Mouse (Mus musculus): ENCODE measurements around the gene Serf2. TPM values are rescaled to one million over a fixed set of nuclear protein-coding genes. Genes with fewer than 3 reads are reported as not detected.
"Not testable (repeated sequence)": the region's sequence is repeated elsewhere in the genome, so short reads cannot be mapped to it uniquely, and the experiment has no call there.

The Serf2 gene
- total RNA-seq, 4 experiments from 2014 or later = 116 to 169 (median 143) TPM

DNA sequence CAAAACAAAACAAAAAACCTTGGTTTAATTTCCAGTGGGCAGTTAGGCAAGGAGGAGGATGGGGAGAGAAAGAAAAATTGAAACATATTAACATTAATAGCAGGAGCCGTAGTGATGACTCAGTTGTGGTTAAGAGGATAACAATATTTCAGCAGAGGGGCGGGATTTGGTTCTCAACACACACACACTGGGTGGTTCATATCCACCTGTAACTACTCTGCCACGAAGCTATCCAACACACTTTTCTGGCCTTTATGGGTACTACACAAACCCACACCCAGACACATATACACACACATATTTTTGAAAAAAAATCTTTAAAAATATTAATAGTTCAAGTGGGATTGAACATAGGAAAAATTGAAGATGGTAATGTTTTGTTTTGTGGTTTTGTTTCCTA lies 2.0 kb upstream of the Serf2 start:
- DNase-seq (ENCODE audit: low spot score in 2 of 2) = no peak

DNA sequence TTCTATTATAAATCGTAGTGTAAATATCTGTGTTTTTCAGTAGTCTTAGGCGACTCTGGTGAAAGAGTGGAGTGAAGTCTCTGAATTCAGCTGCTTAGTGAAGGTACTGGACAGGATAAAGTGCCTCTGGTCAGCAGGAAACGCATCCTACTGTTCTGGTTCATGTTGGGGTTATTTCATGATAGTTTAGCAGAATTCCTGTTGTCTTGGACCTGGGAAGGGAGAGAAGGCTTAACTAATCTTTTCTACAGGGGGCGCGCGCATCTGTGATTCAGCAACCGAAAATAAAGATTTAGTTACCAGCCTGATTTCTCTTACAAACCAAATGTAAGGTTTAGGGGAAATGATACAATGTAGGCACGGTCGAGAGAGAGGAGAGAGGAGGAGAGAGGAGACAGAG lies 859 bp upstream of the Serf2 start:
- no peak for DNase-seq (ENCODE audit: low spot score in 2 of 2)

DNA sequence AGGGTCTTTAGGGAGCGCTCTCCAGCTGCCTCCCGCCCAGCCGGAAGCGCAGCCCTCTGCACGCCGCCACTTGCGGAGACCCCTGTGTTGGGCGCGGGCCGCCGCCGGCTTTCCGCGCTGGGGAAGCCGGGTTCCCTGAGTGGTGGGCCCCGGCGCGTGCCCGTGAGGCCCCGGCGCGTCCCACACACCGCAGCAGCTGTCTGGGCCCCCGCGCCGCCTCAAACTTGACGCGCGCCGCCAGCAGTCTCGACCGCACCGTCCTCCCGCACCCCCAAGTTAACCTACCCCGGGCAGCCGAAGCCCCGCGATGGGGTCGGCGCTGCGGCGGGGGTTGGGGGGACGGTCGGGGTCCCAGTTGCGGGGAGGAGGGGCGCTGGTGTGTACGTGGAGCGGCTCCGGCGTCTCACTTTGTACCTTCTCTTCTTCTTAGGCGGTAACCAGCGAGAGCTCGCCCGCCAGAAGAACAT lies 583 bp downstream of the Serf2 start:
- no peak for DNase-seq (ENCODE audit: low spot score in 2 of 2)

DNA sequence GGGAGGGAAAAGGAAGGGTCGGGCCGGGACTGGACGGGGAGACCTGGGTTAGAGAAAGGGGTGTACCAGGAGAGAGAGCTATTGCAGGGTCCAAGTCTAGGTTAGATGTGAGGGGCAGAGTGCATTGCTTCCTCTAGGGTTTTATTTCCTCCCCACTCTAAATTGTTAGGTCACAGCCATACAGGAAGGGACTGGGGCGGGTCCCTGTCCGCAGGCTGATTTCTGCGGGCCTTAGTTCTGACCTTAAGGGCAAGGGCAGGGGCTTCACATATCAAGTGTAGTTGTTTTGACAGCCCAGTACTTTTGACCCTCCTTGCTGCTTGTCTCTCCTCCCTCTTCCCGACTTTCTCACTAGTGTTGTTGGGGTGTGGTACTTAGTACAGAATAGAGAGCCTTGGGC lies 1.1 kb downstream of the Serf2 start:
- DNase-seq (ENCODE audit: low spot score in 2 of 2) = no peak

DNA sequence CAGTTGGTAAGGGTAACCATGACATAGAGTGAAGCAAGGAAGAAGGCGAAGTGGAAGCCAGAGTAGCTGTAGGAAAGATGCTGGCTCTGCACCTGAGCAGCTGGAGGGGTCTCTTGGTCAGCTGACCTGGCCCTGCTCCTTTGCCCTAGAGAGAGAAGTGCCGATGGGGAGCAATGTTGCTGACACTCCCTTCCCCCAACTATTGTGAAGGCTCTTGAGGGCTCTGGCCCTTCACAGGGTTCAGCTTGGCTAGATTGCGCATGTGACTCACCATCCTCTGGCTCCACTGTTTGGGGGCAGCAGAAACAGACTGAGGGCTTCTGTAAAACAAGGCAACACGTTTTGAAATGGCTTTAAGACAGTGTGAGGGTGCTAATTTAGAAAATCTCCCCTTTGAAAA lies 3.4 kb downstream of the Serf2 start:
- no peak for DNase-seq (ENCODE audit: low spot score in 2 of 2)

DNA sequence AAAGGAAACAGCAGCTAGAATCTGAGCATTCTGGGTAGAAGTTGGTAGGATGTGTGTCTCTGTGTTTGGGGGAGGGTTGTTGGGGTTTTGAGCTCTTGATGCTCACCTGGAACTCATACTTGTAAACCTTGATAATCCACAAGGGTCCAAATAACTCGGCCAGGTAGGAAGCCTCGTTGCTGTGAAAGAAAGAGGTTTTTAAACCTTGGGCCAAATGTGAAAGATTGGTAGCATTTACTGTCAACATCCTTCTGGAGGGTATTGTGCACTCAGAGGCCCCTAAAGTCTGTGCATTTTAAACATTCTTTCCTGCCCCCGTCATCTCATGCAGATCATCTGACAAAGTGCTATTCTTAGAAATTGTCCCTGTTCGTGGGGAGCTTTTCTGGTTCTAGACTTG lies 4.0 kb downstream of the Serf2 start, which contains the start of gene Hypk:
TSS of gene Hypk (plus strand) at position 301 of the 400 bp plus-strand sequence.
- no peak for DNase-seq (ENCODE audit: low spot score in 2 of 2)

DNA sequence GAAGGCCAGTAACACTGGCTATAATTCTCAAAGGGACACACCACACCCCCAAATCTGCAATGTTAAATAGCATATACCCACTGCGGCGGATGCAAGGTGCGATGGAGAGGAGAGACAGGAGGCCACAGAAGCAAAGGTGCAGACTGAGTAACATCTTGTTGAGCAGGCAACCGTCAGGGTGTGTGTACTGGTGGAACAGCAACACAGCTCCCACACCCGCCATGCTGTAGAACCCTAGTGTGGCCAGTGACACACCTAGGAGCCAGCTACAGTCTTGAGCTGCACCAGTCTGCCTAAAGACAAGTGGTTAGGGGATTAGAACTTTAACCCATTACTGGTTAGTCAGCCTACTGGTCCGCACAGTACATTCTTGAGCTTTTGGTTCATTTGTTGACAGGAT lies 4.9 kb downstream of the Serf2 start:
- DNase-seq (ENCODE audit: low spot score in 2 of 2) = no peak

DNA sequence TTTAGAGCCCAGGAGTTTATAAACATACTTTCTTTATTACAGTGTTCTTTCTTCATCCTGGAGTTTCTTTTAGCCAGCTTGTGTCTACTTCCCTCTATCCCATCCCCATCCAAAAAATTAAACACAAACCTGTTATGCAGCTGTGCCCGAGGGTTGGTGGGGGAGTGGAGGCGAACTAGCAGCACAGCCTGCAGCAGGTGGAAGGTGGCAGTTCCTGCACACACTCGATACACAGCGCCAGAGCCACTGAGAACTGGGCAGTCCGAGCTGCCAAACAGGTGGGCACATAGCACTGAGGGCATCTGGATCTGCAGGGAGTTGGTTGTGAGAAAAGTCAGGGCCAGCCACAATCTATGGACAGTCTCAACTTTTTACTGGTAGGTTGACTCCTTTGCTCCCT lies 6.5 kb downstream of the Serf2 start:
- DNase-seq (ENCODE audit: low spot score in 2 of 2) = no peak

DNA sequence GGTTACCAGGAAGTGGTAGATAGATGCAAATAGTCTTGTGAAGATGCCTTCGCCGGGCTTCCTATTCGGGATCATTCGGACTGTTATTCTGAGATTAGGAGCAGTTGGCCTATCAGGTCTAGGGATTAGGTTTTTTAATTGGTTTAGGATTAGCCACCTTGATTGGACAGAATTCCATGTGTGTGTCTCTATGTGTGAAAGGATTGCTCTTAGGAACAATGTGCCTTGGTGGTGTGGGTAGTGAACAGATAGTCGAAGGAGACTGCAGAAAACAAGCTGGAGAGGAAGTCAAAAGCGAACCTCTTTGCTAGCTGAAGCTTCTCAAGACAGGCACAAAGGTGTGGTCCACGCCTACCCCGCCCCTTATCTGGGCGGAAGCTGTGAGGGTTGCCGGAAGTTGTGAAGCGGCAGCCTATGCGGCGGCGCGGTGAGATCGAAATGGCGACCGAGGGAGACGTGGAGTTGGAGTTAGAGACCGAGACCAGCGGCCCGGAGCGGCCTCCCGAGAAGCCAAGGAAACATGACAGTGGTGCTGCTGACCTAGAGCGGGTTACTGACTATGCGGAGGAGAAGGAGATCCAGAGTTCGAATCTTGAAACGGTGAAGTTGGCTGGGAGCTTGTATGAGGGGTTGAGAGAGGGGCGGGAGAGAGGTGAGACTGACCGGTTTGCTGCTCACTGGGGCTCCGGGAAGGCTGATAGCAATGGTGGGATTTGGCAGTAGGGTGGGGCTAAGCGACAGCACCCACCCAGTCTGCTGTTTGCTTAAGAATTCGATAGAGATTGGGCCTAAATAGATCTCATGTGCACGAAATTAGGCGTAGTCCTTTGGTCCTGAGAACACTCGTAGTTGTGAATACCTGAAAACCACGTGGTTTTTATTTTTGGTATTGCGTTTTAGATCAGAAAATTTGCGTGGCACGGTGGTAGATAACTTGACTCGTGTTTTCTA lies 8.0 kb downstream of the Serf2 start, which contains the start of gene Serinc4:
TSS of gene Serinc4 (minus strand) at position 90 of the 951 bp plus-strand sequence.
- DNase-seq (ENCODE audit: low spot score in 2 of 2) = peak; percentile 68 to 73

DNA sequence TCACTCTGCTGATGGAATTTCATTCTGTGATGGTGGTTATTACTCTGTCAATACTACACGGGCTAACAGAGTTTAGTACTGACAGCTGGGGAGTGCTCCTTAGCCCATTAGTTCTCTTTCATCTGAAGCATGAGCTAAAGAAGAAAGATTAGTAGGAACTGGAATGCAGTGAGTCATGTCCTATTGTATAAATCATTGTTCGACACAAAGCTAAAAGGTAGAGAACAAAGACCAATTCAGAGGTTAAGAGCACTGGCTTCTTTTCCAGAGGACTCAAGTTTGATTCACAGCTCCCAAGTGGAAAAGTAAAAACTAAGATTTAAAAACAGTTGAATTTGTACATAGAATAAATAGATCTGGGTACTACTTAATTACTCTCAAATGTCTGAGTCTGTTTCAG lies 11.1 kb downstream of the Serf2 start:
- DNase-seq (ENCODE audit: low spot score in 2 of 2) = no peak

DNA sequence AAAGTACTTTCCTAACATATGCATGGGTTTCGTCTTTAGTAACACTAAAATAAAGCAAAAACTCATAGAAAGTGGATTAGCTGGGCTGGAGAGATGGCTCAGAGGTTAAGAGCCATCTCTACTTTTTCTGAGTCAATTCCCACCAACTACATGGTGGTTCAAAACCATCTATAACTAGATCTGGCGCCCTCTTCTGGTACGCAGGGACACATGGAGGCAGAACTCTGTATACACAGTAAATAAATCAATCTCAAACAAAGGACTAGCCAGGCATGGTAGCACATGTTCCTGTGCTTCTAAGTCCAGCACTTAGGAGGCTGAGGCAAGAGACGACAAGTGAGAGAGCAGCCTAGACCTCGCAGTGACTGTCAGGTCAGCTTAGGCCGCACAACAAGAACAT lies 20.0 kb downstream of the Serf2 start:
- DNase-seq (ENCODE audit: low spot score in 2 of 2) = not testable (repeated sequence)

DNA sequence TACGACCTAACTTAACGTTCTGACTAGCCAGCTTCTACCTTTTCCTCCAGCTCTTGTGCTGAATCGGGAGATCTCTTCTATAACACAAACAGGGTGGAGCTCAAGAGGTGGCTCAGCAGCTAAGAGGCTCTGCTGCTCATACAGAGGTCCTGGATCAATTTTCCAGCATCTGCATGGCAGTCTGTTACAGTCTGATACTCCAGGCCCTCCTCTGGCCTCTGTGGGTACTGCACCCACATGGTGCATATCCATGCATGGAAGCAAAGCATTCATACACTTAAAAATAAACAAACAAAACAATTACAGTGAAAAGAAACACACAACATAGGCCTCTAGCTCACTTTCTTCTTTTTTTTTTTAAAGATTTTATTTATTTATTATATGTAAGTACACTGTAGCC lies 23.8 kb downstream of the Serf2 start:
- not testable (repeated sequence) for DNase-seq (ENCODE audit: low spot score in 2 of 2)

DNA sequence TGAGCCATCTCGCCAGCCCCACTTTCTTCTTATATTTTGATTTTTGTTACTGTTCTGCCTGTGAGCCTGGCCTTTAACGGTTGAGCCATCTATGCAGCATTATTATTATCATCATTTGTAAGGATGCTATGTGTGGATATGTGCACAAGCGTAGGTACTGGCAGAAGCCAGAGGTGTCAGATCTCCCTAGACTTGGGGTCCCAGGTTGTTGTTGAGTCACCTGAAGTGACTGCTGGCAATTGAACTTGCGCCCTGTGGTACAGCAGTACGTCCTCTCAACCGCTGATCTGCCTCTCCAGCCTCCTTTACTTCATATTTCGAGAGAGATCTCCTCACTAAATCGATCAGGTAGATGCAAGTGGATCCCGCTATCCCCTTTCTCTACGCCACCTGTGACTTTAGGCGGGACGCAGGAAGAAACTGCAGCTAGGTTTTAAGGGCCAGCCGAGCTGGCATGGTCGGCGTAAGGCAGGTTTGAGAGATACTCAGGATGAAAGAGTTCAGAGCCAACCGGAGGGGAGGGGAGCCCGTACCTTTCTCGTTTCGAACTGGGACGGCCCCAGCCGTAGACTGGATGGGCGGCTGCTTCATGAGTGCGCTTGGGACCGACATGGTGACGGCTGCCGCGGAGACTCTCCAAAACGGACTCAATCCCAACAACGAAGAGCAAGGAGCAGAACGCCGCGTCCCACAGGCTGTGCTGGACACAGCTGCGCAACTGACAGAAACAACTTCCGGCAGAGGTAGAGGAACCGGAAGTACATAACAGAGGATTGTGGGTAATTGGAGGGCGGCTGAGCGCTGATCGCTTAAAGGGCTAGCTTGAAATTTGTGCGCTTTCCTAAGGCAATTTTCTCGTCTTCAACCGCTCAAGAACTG lies 24.5 kb downstream of the Serf2 start, which contains the start of gene Mfap1b:
TSS of gene Mfap1b (minus strand) at position 767 of the 879 bp plus-strand sequence.
- DNase-seq (ENCODE audit: low spot score in 2 of 2) = peak; percentile 57 to 82

DNA sequence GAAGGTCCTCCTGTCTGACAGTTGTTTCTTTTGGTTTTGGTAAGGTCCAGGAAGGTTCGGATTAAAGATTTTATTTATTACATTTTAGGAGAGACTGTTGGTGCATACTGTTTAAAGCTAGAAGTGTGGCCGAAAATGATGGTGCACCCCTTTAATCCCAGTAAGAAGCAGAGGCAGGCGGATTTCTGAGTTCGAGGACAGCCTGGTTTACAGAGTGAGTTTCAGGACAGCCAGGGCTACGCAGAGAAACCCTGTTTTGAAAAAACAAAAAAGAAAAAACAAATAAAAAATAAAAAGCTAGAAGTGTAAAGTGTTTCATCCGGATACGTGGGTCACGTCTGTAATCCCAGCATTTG lies 25.2 kb downstream of the Serf2 start:
- DNase-seq (ENCODE audit: low spot score in 2 of 2) = no peak

DNA sequence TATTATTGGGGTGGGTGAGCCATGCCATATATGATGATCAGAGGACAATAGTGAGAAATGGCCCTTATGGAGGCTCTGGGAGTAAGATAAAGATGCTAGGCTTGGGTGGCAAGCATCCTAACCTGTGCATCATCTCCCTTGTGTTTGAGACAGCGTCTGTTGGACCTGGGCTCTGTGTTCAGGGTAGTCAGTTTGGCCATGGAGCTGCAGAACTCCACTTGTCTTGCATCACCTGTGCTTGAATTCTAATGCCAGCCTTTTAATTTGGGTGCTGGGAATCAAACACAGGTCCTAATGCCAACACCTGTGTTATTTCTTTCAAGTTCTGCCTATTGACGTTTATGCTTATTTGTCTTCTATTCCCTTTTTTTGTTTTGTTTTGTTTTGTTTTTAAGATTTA lies 26.3 kb downstream of the Serf2 start:
- DNase-seq (ENCODE audit: low spot score in 2 of 2) = not testable (repeated sequence)

DNA sequence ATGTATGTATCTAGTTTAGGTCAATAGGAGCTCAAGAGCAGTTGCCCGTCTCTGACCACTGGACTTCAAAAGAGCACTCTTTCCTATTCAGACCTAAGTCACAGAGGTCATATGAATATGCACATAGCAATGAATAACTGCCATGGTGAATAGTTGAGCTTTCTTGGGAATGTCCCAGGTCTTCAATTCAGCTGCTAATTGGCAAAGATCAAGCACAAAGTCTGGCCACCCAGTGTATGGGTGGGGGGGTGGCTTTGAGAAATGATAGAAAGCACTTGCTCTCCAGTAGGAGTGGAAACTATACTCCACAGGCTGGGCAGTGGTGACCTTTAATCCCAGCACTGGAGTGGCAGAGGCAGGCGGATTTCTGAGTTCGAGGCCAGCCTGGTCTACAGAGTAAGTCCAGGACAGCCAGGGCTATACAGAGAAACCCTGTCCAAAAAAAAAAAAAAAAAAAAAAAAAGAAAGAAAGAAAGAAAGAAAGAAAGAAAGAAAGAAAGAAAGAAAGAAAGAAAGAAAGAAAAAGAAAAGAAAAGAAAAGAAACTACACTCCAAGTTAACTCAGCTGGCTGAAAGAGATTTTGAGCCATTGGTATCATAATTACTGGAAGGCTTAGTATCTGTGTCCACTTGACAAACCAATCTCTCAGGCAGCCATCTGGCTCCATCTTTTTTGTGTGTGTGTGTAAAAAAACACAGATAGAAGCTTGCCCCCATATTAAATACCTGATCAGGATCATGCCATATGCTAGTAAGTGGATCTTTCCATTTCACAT lies 28.7 kb downstream of the Serf2 start:
- DNase-seq (ENCODE audit: low spot score in 2 of 2) = no peak

DNA sequence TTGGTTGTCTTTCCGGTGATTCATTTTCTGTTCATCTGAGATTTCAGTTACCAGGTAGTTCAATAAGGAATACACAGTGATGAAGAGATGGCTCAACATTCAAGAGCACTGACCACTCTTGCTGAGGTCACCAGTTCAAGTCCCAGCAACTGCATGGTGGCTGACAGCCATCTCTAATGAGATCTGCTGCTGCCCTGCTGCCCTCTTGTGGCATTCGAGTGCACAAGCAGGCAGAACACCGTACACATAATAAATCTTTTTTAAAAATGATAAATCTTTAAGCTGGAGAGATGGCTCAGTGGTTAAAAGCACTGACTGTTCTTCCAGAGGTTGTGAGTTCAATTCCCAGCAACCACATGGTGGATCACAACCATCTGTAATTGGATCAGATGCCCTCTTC lies 31.5 kb downstream of the Serf2 start:
- no peak for DNase-seq (ENCODE audit: low spot score in 2 of 2)

DNA sequence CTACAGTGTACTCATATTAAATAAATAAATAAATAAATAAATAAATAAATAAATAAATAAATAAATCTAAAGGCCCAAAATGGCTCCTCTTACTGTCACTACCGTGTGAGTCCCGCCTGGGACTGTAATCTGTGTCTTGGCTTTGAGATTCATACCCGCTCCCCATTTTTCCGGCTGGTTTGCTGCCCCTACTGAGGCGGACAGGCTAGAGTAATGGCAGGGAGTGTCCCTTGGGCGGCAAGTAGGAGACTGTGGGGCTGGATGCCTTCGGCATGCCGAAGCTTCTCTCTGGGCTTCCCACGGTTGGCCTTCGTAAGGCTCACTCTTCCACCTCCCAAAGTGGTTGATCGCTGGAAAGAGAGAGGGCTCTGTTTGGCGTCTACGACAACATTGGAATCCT lies 31.9 kb downstream of the Serf2 start:
- DNase-seq (ENCODE audit: low spot score in 2 of 2) = not testable (repeated sequence)

DNA sequence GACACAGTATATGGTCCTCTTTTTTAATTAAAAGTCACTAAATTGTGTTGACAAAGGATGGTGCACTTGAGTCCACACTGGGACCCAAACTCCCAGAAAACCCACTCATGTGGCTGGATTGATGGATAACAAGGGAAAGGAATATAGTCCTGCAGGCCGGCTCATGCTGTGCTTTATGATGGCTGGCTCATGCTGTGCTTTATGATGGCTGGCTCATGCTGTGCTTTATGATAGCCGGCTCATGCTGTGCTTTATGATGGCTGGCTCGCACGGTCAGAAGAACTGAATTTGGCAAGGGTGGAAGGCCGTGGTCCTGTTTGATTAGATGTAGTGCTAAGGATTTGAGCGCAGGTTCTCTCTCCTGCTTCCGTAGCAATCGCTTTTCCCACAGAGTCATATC lies 34.6 kb downstream of the Serf2 start:
- no peak for DNase-seq (ENCODE audit: low spot score in 2 of 2)

DNA sequence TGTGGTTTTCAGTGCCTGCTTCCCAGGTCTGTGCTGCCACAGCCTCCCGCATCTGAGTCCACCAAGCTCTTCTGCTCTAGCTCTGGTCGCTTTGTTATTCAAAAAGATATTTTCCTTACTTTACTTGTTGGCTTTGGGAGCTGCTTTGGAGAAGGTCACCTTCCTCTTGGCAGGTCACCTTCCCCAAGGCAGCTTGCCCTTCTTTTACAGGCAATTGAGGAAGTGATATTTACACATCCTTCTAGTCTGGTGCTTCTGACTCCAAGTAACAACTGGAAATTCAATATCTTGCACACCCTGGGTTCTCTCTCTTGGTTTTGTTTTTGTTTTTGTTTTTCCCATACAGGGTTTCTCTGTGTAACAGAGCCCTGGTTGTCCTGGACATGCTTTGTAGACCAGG lies 35.4 kb downstream of the Serf2 start:
- not testable (repeated sequence) for DNase-seq (ENCODE audit: low spot score in 2 of 2)

DNA sequence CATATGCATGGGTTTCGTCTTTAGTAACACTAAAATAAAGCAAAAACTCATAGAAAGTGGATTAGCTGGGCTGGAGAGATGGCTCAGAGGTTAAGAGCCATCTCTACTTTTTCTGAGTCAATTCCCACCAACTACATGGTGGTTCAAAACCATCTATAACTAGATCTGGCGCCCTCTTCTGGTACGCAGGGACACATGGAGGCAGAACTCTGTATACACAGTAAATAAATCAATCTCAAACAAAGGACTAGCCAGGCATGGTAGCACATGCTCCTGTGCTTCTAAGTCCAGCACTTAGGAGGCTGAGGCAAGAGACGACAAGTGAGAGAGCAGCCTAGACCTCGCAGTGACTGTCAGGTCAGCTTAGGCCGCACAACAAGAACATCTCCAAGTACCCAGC lies 52.6 kb downstream of the Serf2 start:
- not testable (repeated sequence) for DNase-seq (ENCODE audit: low spot score in 2 of 2)
